Mouse (Mus musculus): ENCODE measurements around the gene Srgap1. TPM values are rescaled to one million over a fixed set of nuclear protein-coding genes. Genes with fewer than 3 reads are reported as not detected.

Srgap1 gene
- polyA plus RNA-seq, 1 experiment from 2014 or later: 1.3 TPM

DNA sequence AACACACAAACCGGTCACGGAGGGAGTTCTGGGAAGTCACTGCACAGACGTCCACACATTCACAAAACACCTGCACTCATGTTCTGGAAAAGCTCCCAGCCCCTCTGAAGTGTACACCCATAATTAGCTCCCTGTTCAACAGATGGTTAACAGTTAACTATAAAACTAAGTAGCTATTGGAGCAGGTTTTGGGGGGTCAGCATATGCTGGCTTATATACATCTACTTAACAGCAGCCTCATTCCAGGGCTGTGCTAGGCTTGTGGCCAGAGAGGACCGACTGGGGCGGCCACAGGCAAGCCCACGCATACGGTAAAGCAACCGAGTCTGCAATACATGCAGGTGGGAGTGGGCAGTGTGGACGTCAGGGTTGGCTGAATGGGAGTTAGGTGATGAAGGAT is 169.2 kb downstream of the Srgap1 start:
- Histone ChIP-seq H3K4me2 (no peak overlapping the region), H3K9me3 (replicated peaks) (no peaks in the 10 kb centered on the region), H3K9ac (no peak overlapping the region), H3K27ac (no peak overlapping the region), H3K27me3 (no peaks in the 10 kb centered on the region), H3K36me3 (no peaks in the 10 kb centered on the region), H3K4me1 (replicated peaks) (no peaks in the 10 kb centered on the region), H3K4me3 (replicated peaks) (no peak overlapping the region)
- WGBS (ENCODE audit: insufficient replicate concordance): 78% methylated on average over 9 of the region's 9 CpGs
- DNase-seq (no peak), ATAC-seq (ENCODE audit: low read depth) (no peak)

- Histone ChIP-seq H3K4me1 (replicated peaks) (no peaks in the 10 kb centered on the region), H3K27me3 (no peaks in the 10 kb centered on the region), H3K36me3 (peaks cover 10% of the 10 kb centered on the region), H3K4me3 (replicated peaks) (no peak overlapping the region), H3K27ac (no peak overlapping the region), H3K4me2 (no peak overlapping the region), H3K9ac (no peak overlapping the region), H3K9me3 (replicated peaks) (0 out of 2 replicates have a peak, but pooled peaks cover 5% of the 10 kb centered on the region)
- ATAC-seq (ENCODE audit: low read depth): no peak
- no peak for DNase-seq
- 48% methylated on average over 4 of the region's 4 CpGs for WGBS (ENCODE audit: insufficient replicate concordance)
Measured at GRCm38 (mm10) chr10:121873063-121873489, 174.0 kb downstream of the Srgap1 start.

- ATAC-seq (ENCODE audit: low read depth): no peak
- no peak for DNase-seq
- H3K4me3 ChIP-seq (replicated peaks): no peak overlapping the region
Measured at GRCm38 (mm10) chr10:121869941-121870340, 177.2 kb downstream of the Srgap1 start.

GRCm38 (mm10) chr10:121868255-121868654 is 178.9 kb downstream of the Srgap1 start:
- H3K36me3 ChIP-seq: peaks cover 10% of the 10 kb centered on the region
- H3K9ac ChIP-seq: no peak overlapping the region
- no peak overlapping the region for H3K4me2 ChIP-seq
- ATAC-seq (ENCODE audit: low read depth) (no peak), DNase-seq (no peak)
- no peaks in the 10 kb centered on the region for H3K27me3 ChIP-seq
- 0 out of 2 replicates have a peak, but pooled peaks cover 5% of the 10 kb centered on the region for H3K9me3 ChIP-seq (replicated peaks)
- no peaks in the 10 kb centered on the region for H3K4me1 ChIP-seq (replicated peaks)
- H3K4me3 ChIP-seq (replicated peaks): no peak overlapping the region
- 78% methylated on average over 3 of the region's 3 CpGs for WGBS (ENCODE audit: insufficient replicate concordance)
- H3K27ac ChIP-seq: no peak overlapping the region

More at GRCm38 (mm10) chr10:121869941-121870340, 177.2 kb downstream of the Srgap1 start:
- Histone ChIP-seq H3K36me3 (peaks cover 10% of the 10 kb centered on the region), H3K9ac (no peak overlapping the region), H3K27me3 (no peaks in the 10 kb centered on the region), H3K4me2 (no peak overlapping the region), H3K27ac (no peak overlapping the region), H3K9me3 (replicated peaks) (0 out of 2 replicates have a peak, but pooled peaks cover 5% of the 10 kb centered on the region), H3K4me1 (replicated peaks) (no peaks in the 10 kb centered on the region)
- 68% methylated on average over 8 of the region's 8 CpGs for WGBS (ENCODE audit: insufficient replicate concordance)

GRCm38 (mm10) chr10:121865503-121866239 is 181.4 kb downstream of the Srgap1 start:
- ATAC-seq (ENCODE audit: low read depth) (no peak), DNase-seq (no peak)
- Histone ChIP-seq H3K4me3 (replicated peaks) (no peak overlapping the region), H3K4me1 (replicated peaks) (no peaks in the 10 kb centered on the region), H3K9ac (no peak overlapping the region), H3K9me3 (replicated peaks) (0 out of 2 replicates have a peak, but pooled peaks cover 5% of the 10 kb centered on the region), H3K27me3 (no peaks in the 10 kb centered on the region), H3K27ac (no peak overlapping the region), H3K4me2 (no peak overlapping the region), H3K36me3 (peaks cover 10% of the 10 kb centered on the region)
- WGBS (ENCODE audit: insufficient replicate concordance): 71% methylated on average over 18 of the region's 18 CpGs

- DNase-seq (no peak), ATAC-seq (ENCODE audit: low read depth) (no peak)
- Histone ChIP-seq H3K9me3 (replicated peaks) (no peaks in the 10 kb centered on the region), H3K4me2 (no peak overlapping the region), H3K27ac (no peak overlapping the region), H3K4me3 (replicated peaks) (no peak overlapping the region), H3K36me3 (no peaks in the 10 kb centered on the region), H3K9ac (no peak overlapping the region), H3K4me1 (replicated peaks) (no peaks in the 10 kb centered on the region), H3K27me3 (no peaks in the 10 kb centered on the region)
- WGBS (ENCODE audit: insufficient replicate concordance): 52% methylated on average over 2 of the region's 2 CpGs
Measured at GRCm38 (mm10) chr10:121860924-121861323, 186.2 kb downstream of the Srgap1 start.

GRCm38 (mm10) chr10:121859803-121860571 is 187.1 kb downstream of the Srgap1 start:
- Histone ChIP-seq H3K9me3 (replicated peaks) (no peaks in the 10 kb centered on the region), H3K4me3 (replicated peaks) (no peak overlapping the region), H3K4me1 (replicated peaks) (no peaks in the 10 kb centered on the region), H3K27ac (no peak overlapping the region), H3K9ac (no peak overlapping the region), H3K36me3 (no peaks in the 10 kb centered on the region), H3K27me3 (no peaks in the 10 kb centered on the region), H3K4me2 (no peak overlapping the region)
- DNase-seq (no peak), ATAC-seq (ENCODE audit: low read depth) (no peak)
- 65% methylated on average over 10 of the region's 10 CpGs for WGBS (ENCODE audit: insufficient replicate concordance)

DNA sequence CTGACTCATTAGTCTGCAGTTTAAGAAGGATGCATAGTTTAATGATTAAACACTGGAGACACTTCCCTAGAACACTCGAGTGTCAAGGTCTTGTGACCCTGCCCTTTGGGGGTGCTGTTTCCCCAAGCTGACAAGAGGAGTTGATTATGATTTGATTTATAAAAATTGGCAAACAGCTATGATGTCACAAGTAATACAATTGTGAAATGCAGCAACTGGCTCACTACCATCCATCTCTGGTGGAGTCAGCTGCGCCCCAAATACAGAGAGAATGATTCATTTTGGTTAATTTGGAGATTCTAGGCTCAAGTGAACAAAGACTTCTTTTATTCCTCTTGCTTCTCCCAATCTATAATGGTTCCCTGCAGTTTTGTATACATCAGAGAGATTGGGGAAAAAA is 188.2 kb downstream of the Srgap1 start:
- Histone ChIP-seq H3K4me1 (replicated peaks) (no peaks in the 10 kb centered on the region), H3K4me2 (no peak overlapping the region), H3K36me3 (no peaks in the 10 kb centered on the region), H3K9me3 (replicated peaks) (no peaks in the 10 kb centered on the region), H3K27me3 (no peaks in the 10 kb centered on the region), H3K27ac (no peak overlapping the region), H3K4me3 (replicated peaks) (no peak overlapping the region), H3K9ac (no peak overlapping the region)
- 50% methylated on average over 2 of the region's 2 CpGs for WGBS (ENCODE audit: insufficient replicate concordance)
- ATAC-seq (ENCODE audit: low read depth): no peak
- no peak for DNase-seq

DNA sequence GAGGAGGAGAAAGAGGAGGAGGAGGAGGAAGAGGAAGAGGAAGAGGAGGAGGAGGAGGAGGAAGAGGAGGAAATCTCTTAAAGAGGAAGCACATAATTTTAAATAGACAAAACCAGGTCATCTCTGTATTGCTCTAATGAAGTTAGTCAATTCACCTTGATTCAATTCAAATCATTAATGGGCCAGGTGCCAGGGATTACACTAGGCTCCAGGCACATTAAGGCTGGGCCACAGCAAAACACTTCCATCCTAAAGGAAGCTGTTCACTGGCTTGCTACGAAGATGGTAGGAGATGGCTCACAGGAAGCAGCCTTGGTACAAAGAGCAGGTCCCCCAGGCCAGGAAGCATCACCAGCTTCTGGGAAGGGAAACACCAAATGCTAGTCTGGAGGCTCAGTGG is 189.0 kb downstream of the Srgap1 start:
- Histone ChIP-seq H3K9me3 (replicated peaks) (0 out of 2 replicates have a peak, but pooled peaks cover 4% of the 10 kb centered on the region), H3K36me3 (no peaks in the 10 kb centered on the region), H3K27ac (no peak overlapping the region), H3K27me3 (no peaks in the 10 kb centered on the region), H3K4me1 (replicated peaks) (no peaks in the 10 kb centered on the region), H3K4me2 (no peak overlapping the region), H3K4me3 (replicated peaks) (no peak overlapping the region), H3K9ac (no peak overlapping the region)
- WGBS (ENCODE audit: insufficient replicate concordance): 52% methylated on average over 1 of the region's 1 CpGs
- ATAC-seq (ENCODE audit: low read depth) (no peak), DNase-seq (no peak)

GRCm38 (mm10) chr10:121855863-121856446 is 191.2 kb downstream of the Srgap1 start:
- H3K4me2 ChIP-seq: no peak overlapping the region
- H3K4me3 ChIP-seq (replicated peaks): no peak overlapping the region
- WGBS (ENCODE audit: insufficient replicate concordance): 56% methylated on average over 7 of the region's 7 CpGs
- H3K9ac ChIP-seq: no peak overlapping the region
- no peaks in the 10 kb centered on the region for H3K27me3 ChIP-seq
- no peak for ATAC-seq (ENCODE audit: low read depth)
- H3K27ac ChIP-seq: no peak overlapping the region
- H3K4me1 ChIP-seq (replicated peaks): no peaks in the 10 kb centered on the region
- DNase-seq: no peak
- no peaks in the 10 kb centered on the region for H3K36me3 ChIP-seq
- H3K9me3 ChIP-seq (replicated peaks): 0 out of 2 replicates have a peak, but pooled peaks cover 4% of the 10 kb centered on the region

DNA sequence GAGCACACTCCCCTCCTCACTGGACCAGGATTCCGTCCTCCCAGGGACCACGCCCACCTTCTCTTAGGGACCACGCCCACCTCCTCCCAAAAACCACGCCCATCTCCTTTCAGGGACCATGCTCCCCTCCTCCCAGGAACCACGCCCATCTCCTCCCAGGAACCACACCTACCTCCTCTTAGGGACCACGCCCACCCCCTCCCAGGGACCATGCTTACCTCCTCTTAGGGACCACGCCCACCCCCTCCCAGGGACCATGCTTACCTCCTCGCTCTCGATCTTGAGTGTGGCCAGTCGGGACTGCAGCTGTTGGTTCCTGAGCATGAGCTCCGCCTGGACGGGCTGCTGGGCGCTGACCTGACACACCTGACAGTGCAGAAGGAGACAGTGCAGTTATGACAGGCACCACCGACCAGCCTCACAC is 193.7 kb downstream of the Srgap1 start:
- 59% methylated on average over 14 of the region's 14 CpGs for WGBS (ENCODE audit: insufficient replicate concordance)
- no peaks in the 10 kb centered on the region for H3K27me3 ChIP-seq
- no peak overlapping the region for H3K4me3 ChIP-seq (replicated peaks)
- no peak overlapping the region for H3K4me2 ChIP-seq
- H3K27ac ChIP-seq: no peak overlapping the region
- 0 out of 2 replicates have a peak, but pooled peaks cover 4% of the 10 kb centered on the region for H3K9me3 ChIP-seq (replicated peaks)
- no peaks in the 10 kb centered on the region for H3K36me3 ChIP-seq
- no peak overlapping the region for H3K9ac ChIP-seq
- peak; percentile 11 for DNase-seq
- no peaks in the 10 kb centered on the region for H3K4me1 ChIP-seq (replicated peaks)
- peak; percentile 69; the same call in 1 of the 2 replicates for ATAC-seq (ENCODE audit: low read depth)

All from liver, embryonic 13.5 days (tissue).